Mouse (Mus musculus) kidney, embryonic 16.5 days (tissue): ENCODE measurements around the gene Rab31. TPM values are rescaled to one million over a fixed set of nuclear protein-coding genes. Genes with fewer than 3 reads are reported as not detected.

Source experiments
- ATAC-seq: fragments of 200-750 bp; cut with Nextera tagmentation; 2 replicates; pipeline ENCODE4 v1.8.0; 2017; ENCODE audit warnings: moderate TSS enrichment; ENCODE audit not compliant: low FRiP score, low TSS enrichment
- H3K27ac ChIP-seq: fragments of 300-500 bp; sonication (generic); 2 replicates; pipeline ENCODE4 v1.5.1; 2014; ENCODE audit warnings: low read length
- H3K27me3 ChIP-seq: fragments of 300-500 bp; sonication (generic); 2 replicates; pipeline ENCODE4 v1.6.1; 2014; ENCODE audit warnings: low read length, control low read depth, mixed read lengths; ENCODE audit not compliant: insufficient read depth
- H3K36me3 ChIP-seq: fragments of 300-500 bp; sonication (generic); 2 replicates; pipeline ENCODE4 v1.6.1; 2014; ENCODE audit warnings: low read length, control low read depth, mixed read lengths; ENCODE audit not compliant: insufficient read depth
- H3K4me1 ChIP-seq: fragments of 300-500 bp; sonication (generic); 2 replicates; pipeline ENCODE4 v1.6.1; 2014; ENCODE audit warnings: low read length, control low read depth, mixed read lengths; ENCODE audit not compliant: insufficient read depth
- H3K4me2 ChIP-seq: fragments of 300-500 bp; sonication (generic); replicated peaks from 2 replicates; pipeline ENCODE4 v1.6.1; 2014; ENCODE audit warnings: low read depth, low read length
- H3K4me3 ChIP-seq: fragments of 300-500 bp; sonication (generic); 2 replicates; pipeline ENCODE4 v1.5.1; 2014; ENCODE audit warnings: mild to moderate bottlenecking, low read length
- H3K9ac ChIP-seq: fragments of 300-500 bp; sonication (generic); replicated peaks from 2 replicates; pipeline ENCODE4 v1.6.1; 2014; ENCODE audit warnings: low read length
- H3K9me3 ChIP-seq: fragments of 300-500 bp; sonication (generic); 2 replicates; pipeline ENCODE4 v1.6.1; 2016; ENCODE audit warnings: low read length, control low read depth
- WGBS: fragments of 180-500 bp; shearing (Covaris S2); extraction: QIAGEN DNeasy Blood & Tissue Kit; methylation state at CpG from one replicate; pipeline ENCODE4 v1.1.7; 2014; 5-methylcytosine and 5-hydroxymethylcytosine counted together
- polyA plus RNA-seq: library from polyadenylated mRNA; unstranded; fragments of >200 nt; fragmentation: Nextera tagmentation; extraction: Ambion mirVana; gene quantifications from 2 replicates; pipeline ENCODE4 v1.2.1, GENCODE M21; 2015

Rab31 gene
- polyA plus RNA-seq, 1 experiment from 2014 or later = 38.4 TPM

DNA sequence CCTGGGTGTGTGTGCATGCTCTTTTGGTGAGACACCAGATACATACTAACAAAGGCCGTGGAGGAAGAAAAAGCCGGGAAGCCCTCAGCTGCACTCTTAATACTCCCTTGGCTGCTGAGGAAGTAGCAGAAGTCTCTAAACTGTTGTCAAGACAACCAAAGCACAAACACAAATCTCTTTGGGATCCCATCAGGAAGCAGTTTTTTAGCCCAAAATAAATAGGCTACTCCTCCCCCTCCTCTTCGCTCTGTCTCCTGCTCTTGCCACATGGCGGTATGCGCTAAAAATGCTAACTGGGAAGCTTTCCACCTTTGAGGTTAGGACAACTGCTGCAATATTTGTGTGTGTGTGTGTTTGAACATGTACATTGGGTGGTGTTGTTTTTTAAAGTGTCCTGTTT is 4.1 kb downstream of the Rab31 start:
- no peak overlapping the region for H3K27ac ChIP-seq
- no peak; the same call in 1 of the 2 replicates for ATAC-seq
- H3K27me3 ChIP-seq = no peaks in the 10 kb centered on the region
- 43% methylated on average over 5 of the region's 5 CpGs for WGBS
- no peak overlapping the region for H3K4me2 ChIP-seq
- no peak overlapping the region for H3K9ac ChIP-seq
- H3K4me1 ChIP-seq = peaks cover 27% of the 10 kb centered on the region
- no peak overlapping the region for H3K4me3 ChIP-seq
- no peaks in the 10 kb centered on the region for H3K9me3 ChIP-seq
- no peaks in the 10 kb centered on the region for H3K36me3 ChIP-seq

DNA sequence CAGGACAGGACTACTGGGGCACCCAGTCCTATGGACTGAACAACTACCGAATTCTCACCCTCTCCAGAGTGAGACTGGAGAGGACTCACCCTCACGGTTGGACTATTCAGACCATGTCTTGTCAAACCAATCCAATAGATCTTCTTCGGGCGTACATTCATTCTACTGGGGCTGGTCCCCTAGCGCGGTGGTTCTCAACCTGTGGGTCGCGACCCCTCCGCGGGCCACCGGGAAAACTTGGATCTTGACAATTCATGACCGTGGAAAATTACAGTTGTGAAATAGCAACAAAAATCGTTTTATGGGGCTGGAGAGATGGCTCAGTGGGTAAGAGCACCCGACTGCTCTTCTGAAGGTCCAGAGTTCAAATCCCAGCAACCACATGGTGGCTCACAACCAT is 9.3 kb downstream of the Rab31 start:
- H3K9ac ChIP-seq = no peak overlapping the region
- no peak overlapping the region for H3K27ac ChIP-seq
- no peak overlapping the region for H3K4me3 ChIP-seq
- H3K4me2 ChIP-seq = no peak overlapping the region
- peaks cover 4% of the 10 kb centered on the region; the same call in 1 of the 2 replicates for H3K36me3 ChIP-seq
- H3K9me3 ChIP-seq = no peaks in the 10 kb centered on the region
- no peaks in the 10 kb centered on the region for H3K27me3 ChIP-seq
- 95% methylated on average over 14 of the region's 14 CpGs for WGBS
- H3K4me1 ChIP-seq = no peaks in the 10 kb centered on the region
- ATAC-seq = no peak

DNA sequence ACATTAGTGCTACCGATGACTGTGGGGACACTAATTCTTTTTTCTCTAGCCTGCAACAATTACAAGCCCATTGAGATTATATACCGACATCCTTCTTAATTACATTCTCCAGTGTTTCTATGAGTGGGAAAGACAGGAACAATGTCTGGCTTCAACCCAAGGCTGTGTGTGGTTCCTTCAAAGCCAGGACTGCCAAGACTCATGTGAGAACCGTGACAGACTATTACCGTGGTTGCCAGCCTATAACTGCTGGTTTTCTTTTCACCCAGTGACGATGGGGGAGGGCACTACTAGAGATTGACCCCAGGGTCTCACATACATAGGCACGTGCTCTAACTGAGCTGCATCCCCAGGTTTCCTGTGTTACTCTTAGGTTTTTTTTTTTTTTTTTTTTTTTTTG is 15.4 kb downstream of the Rab31 start:
- Histone ChIP-seq H3K27me3 (no peaks in the 10 kb centered on the region), H3K4me2 (no peak overlapping the region), H3K27ac (no peak overlapping the region), H3K9ac (no peak overlapping the region), H3K9me3 (peaks cover 11% of the 10 kb centered on the region), H3K4me1 (no peaks in the 10 kb centered on the region), H3K4me3 (no peak overlapping the region), H3K36me3 (peaks cover 8% of the 10 kb centered on the region)
- ATAC-seq = no peak
- WGBS = 76% methylated on average over 6 of the region's 6 CpGs

GRCm38 (mm10) chr17:65755857-65756256 is 16.7 kb downstream of the Rab31 start:
- H3K4me3 ChIP-seq = no peak overlapping the region
- H3K36me3 ChIP-seq = peaks cover 8% of the 10 kb centered on the region
- H3K9me3 ChIP-seq = peaks cover 11% of the 10 kb centered on the region
- no peak overlapping the region for H3K9ac ChIP-seq
- H3K27me3 ChIP-seq = no peaks in the 10 kb centered on the region
- no peaks in the 10 kb centered on the region for H3K4me1 ChIP-seq
- no peak overlapping the region for H3K4me2 ChIP-seq
- no peak overlapping the region for H3K27ac ChIP-seq
- ATAC-seq = no peak
- WGBS = 94% methylated on average over 3 of the region's 3 CpGs

DNA sequence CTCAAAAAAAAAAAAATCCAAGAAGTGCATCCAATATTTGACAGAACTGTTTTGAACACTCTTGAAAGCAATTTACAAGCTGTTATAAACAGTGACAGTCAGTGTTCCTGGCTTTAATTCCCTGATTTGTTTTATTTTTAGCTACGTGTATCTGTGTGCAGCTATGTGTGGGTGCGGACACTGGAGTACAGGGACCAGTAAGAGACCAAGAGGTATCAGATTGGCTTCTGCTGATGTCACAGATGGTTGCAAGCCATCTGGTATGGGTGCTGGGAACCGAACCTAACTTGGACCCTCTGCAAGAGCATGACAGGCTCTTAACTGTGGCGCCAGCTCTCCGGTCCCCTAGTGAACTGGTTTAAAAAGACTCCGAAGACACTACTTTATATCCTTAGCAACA is 19.4 kb downstream of the Rab31 start:
- 92% methylated on average over 6 of the region's 6 CpGs for WGBS
- Histone ChIP-seq H3K27me3 (no peaks in the 10 kb centered on the region), H3K27ac (no peak overlapping the region), H3K9ac (no peak overlapping the region), H3K4me2 (no peak overlapping the region), H3K36me3 (peaks cover 4% of the 10 kb centered on the region; the same call in 1 of the 2 replicates), H3K4me1 (no peaks in the 10 kb centered on the region), H3K9me3 (peaks cover 12% of the 10 kb centered on the region), H3K4me3 (no peak overlapping the region)
- ATAC-seq = no peak

DNA sequence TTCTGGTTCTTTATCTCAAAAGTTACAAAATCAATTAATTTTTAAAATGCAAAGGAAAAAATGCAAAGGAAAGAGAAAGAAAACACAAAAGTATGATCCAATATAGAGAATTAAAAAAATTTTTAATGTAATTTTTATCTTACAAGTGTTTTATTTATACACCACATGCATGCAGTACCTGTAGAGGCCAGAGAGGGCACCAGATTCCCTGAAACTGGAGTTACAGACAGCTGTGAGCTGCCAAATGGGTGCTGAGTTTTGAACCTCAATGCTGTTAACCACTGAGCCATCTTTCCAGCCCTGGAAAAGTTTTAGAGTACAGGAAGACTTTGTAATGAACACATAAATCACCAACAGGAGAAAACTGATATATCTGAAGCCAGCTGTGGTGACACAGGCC is 22.3 kb downstream of the Rab31 start:
- peaks cover 4% of the 10 kb centered on the region; the same call in 1 of the 2 replicates for H3K36me3 ChIP-seq
- H3K4me2 ChIP-seq = no peak overlapping the region
- H3K9me3 ChIP-seq = peaks cover 9% of the 10 kb centered on the region
- no peak overlapping the region for H3K27ac ChIP-seq
- no peaks in the 10 kb centered on the region for H3K27me3 ChIP-seq
- H3K4me3 ChIP-seq = no peak overlapping the region
- H3K9ac ChIP-seq = no peak overlapping the region
- ATAC-seq = no peak
- no peaks in the 10 kb centered on the region for H3K4me1 ChIP-seq

DNA sequence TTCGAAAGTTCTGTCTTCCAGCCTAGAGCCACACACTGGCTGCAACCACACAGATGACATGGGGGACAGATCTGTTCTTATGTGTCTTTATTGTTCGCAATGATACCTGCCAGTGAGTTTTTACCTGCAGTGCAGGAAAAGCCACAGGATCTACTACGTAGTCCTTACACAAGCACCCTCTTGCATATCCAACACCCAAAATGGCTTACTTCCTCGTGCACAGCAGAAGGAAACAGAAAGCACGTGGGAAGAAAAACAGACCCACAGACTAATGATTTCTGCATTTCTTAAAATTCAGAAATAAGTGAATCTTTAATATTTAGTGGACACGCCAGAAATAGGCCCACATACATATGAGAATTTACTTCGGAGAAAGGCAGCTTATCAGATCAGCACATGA is 22.7 kb downstream of the Rab31 start:
- H3K4me1 ChIP-seq = no peaks in the 10 kb centered on the region
- H3K27me3 ChIP-seq = no peaks in the 10 kb centered on the region
- H3K9ac ChIP-seq = no peak overlapping the region
- no peak overlapping the region for H3K27ac ChIP-seq
- 91% methylated on average over 7 of the region's 7 CpGs for WGBS
- peaks cover 13% of the 10 kb centered on the region for H3K9me3 ChIP-seq
- peaks cover 7% of the 10 kb centered on the region; the same call in 1 of the 2 replicates for H3K36me3 ChIP-seq
- ATAC-seq = no peak
- no peak overlapping the region for H3K4me2 ChIP-seq
- no peak overlapping the region for H3K4me3 ChIP-seq

DNA sequence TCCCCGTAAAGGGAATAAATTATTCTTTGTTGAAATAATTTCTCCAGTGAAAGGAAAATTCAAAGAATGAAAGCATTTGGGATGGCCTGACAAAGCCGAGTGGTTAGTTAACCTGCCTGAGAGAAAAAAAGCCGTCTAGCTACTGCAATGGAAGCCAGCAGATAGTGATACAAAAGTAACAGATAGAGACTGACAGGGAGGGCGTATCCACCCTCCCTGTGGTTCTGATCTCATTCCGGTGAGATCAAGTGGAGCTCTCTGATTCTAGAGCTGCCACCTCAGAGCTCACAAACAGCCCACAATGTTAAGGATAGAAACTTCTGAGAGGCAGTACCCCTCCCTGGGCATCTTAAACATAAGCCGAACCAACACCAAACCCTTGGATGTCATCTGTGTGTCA is 23.6 kb downstream of the Rab31 start:
- Histone ChIP-seq H3K36me3 (0 out of 2 replicates have a peak, but pooled peaks cover 8% of the 10 kb centered on the region), H3K27ac (no peak overlapping the region), H3K4me3 (no peak overlapping the region), H3K4me2 (no peak overlapping the region), H3K9ac (no peak overlapping the region), H3K9me3 (peaks cover 14% of the 10 kb centered on the region), H3K4me1 (no peaks in the 10 kb centered on the region), H3K27me3 (no peaks in the 10 kb centered on the region)
- no peak for ATAC-seq
- whole genome bisulfite sequencing = 73% methylated on average over 6 of the region's 6 CpGs

DNA sequence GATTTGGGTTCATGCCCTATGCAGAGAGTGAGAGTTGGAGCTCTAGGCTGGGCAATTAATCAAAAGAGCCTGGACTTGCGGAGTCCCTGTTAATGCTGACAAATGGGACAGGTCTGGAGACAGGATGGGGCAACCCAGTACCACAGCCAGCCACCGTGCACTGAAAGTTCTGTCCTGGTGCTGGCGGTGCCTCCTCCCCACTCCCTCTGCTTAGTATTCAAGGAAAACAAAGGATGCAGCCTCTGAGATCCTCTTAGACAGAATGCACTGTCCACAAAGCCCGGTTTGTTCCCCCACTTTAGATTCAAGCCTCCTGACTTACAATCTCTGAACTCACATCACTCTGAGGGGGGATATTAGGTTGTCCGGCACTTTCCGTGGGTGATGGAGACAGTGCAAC is 26.2 kb downstream of the Rab31 start:
- Histone ChIP-seq H3K36me3 (0 out of 2 replicates have a peak, but pooled peaks cover 10% of the 10 kb centered on the region), H3K27me3 (no peaks in the 10 kb centered on the region), H3K4me1 (no peaks in the 10 kb centered on the region; the same call in 1 of the 2 replicates), H3K27ac (no peak overlapping the region), H3K9me3 (peaks cover 10% of the 10 kb centered on the region; the same call in 1 of the 2 replicates), H3K9ac (no peak overlapping the region), H3K4me3 (no peak overlapping the region), H3K4me2 (no peak overlapping the region)
- 80% methylated on average over 6 of the region's 6 CpGs for WGBS
- no peak for ATAC-seq

DNA sequence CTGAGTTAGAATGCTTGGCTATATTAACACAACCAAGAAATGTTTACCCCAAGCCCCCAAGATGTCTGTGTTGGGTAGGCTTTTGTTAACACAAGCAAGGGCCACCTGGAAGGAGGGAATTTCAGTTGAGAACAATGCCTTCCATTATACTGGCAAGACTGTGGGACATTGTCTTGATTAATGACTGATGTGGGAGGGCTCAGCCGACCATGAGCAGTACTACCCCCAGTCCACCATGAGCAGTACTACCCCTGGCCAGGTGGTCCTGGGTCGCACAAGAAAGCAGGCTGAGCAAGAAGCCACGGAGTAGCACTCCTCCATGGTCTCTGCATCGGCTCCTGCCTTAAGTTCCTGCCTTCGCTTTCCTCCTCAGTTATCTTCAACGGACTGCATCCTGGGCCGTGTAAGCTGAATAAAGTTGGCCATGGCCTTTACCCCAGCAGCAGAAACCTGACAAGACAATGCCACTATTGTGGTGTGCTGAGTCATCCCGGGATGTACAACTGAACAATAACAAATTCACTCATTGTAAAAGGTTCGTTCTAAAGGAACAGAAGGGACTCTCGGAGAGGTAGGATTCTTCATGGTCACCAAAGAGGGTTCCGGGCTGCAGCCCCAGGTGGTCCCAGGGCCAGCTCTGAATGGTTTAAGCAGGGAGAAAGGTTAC is 28.8 kb downstream of the Rab31 start:
- no peak overlapping the region for H3K27ac ChIP-seq
- ATAC-seq = no peak
- 0 out of 2 replicates have a peak, but pooled peaks cover 10% of the 10 kb centered on the region for H3K36me3 ChIP-seq

More for the DNA sequence above, 28.8 kb downstream of the Rab31 start:
- Histone ChIP-seq H3K4me2 (no peak overlapping the region), H3K9ac (no peak overlapping the region), H3K27me3 (no peaks in the 10 kb centered on the region), H3K9me3 (peaks cover 10% of the 10 kb centered on the region; the same call in 1 of the 2 replicates), H3K4me1 (no peaks in the 10 kb centered on the region; the same call in 1 of the 2 replicates), H3K4me3 (no peak overlapping the region)
- 70% methylated on average over 11 of the region's 11 CpGs for WGBS
